Mouse (Mus musculus) bone marrow macrophage, adult 2 months (primary cell): ENCODE results near the gene Zbtb42. TPM values are rescaled to one million over a fixed set of nuclear protein-coding genes. Genes with fewer than 3 reads are reported as not detected.

Experiments
- H3K27ac ChIP-seq: 2 replicates; pipeline ENCODE4 v1.5.1; 2012; ENCODE audit warnings: low read depth, low read length; ENCODE audit not compliant: insufficient read depth
- H3K4me1 ChIP-seq: 2 replicates; pipeline ENCODE4 v1.6.1; 2012; ENCODE audit warnings: low read length; ENCODE audit not compliant: control insufficient read depth, insufficient read depth
- H3K4me3 ChIP-seq: 2 replicates; pipeline ENCODE4 v1.5.1; 2012; ENCODE audit warnings: mild to moderate bottlenecking, low read length, moderate library complexity; ENCODE audit not compliant: insufficient read depth
- CTCF ChIP-seq: IDR thresholded peaks from 2 replicates; pipeline ENCODE4 v1.5.1; 2012; ENCODE audit warnings: low read depth, mild to moderate bottlenecking, low read length, moderate library complexity
- POLR2A ChIP-seq: IDR thresholded peaks from 2 replicates; pipeline ENCODE4 v1.6.1; 2012; ENCODE audit warnings: mild to moderate bottlenecking, low read depth, low read length, borderline replicate concordance
- polyA plus RNA-seq: library from polyadenylated mRNA; stranded (reverse); fragments of >200 nt; gene quantifications from 2 replicates; pipeline ENCODE4 v1.2.4, GENCODE M21; 2012; ENCODE audit not compliant: missing spikeins, insufficient read depth, insufficient read length

The Zbtb42 gene
- polyA plus RNA-seq, 1 experiment = 9.2 TPM

DNA sequence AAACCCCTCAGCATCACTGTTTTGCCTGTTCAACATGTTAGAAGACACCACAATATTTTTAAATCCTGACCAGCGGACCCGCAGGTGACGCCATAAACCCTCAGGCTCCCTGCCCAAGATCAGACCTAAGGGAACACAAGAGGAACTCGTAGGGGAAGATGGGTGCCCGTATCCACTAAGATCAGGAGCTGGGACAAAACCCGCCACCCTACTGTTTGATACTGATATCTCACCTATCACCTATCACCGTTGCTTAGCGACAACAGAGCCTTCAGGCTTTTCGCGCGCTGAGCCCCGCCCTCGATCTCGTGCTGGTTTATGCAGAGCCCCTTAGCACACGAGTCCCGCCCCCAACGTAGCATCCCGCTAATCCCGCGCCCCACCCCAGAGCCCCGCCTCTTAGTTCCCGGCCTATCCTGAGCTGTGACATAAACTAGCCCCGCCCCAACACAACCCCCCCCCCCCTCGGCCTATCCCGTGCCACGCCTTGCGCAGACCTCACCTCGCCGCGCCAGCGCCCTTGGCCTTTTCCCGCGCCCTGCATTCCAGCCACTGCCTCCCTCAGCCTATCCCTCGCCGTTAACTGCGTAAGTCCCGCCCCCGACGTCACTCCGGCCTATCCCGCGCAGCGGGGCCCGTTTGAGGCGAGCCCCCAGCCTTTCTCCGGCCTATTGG, 34.3 kb upstream of the Zbtb42 start, which contains the start of gene Siva1:
Gene Siva1 (plus strand): TSS at position 500 of the 675 bp plus-strand sequence.
- H3K4me1 ChIP-seq = peaks cover 17% of the 10 kb centered on the region
- peak within 1 kb of the TSS; percentile 97 for H3K4me3 ChIP-seq
- TF ChIP-seq POLR2A (no peak), CTCF (no peak)
- peak within 1 kb of the TSS; percentile 49 for H3K27ac ChIP-seq

DNA sequence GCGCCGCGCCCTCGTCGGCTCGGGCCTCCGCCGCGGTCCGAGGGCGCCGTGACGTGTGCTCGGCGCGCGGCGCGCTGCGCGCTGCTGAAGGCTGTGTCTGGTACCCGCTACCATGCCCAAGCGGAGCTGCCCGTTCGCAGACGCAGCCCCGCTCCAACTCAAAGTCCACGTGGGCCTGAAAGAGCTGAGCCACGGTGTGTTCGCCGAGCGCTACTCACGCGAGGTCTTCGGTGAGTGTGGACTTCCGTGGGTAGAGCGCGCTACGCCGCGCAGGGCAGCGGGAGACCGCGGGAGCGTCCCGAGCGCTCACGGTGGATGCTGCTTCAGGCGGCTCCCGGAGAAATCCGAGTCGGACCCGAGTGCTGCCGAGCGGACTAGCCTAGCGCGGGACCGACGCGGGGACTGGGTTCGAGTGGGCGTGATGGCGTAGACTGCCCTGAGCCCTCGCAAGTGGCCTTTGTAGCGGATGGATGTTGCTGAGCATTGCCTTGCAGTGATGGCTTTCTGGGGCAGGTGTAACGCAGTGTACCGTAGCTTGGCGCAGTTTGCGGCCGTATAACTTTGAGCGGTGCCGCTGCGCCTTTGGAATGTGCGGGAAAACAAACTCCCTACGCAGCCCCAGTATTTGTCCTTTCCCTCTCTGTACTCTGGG, 33.6 kb upstream of the Zbtb42 start:
- no peak for TF ChIP-seq CTCF
- 0 out of 2 replicates have a peak, but pooled peaks have one; percentile 10 for TF ChIP-seq POLR2A
- peak overlapping the region; percentile 49; the same call in 1 of the 2 replicates for H3K27ac ChIP-seq
- peak overlapping the region; percentile 97 for H3K4me3 ChIP-seq
- H3K4me1 ChIP-seq = peaks cover 17% of the 10 kb centered on the region

DNA sequence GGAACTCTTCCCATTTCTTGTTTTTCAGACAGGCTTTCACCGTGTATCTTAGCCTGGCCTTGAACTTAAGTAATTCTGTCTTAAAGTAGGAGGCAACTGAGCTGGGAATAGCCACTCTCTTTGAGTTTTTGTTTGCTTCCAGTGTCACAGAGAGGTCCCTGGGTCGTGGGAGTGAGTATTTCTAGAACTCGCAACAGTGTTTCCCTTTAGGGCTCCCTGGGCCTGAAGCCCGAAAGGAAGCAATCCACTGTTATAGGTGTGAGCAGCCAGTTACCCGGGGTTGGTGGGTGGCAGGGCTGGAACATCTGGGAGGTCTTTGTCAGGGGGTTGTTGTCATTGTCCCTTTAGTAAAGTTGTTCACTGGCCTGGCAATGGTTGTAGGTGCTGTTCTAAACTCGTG, 32.5 kb upstream of the Zbtb42 start:
- peak overlapping the region; percentile 97 for H3K4me3 ChIP-seq
- H3K4me1 ChIP-seq = peaks cover 17% of the 10 kb centered on the region
- H3K27ac ChIP-seq = no peak overlapping the region
- TF ChIP-seq CTCF (no peak), POLR2A (no peak)

DNA sequence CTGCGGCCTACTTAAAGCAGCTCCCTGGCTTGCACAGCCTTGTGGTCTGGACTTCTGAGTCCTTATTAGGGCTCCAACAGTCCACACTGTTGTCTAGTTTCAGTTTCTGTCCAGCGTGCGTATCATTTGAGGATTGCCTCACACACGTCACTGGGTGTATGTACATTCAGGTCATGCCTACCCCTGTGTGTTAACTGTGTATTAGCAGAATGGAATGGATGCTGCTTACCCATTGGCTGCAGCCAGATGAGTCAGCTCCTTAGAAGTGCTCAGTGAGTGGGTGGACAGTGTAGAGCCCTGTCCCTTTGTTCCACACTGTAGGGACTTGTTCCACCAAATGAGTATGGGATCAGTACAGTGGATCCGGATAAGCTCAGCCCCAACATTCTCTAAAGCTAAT, 30.5 kb upstream of the Zbtb42 start:
- Histone ChIP-seq H3K27ac (no peak overlapping the region), H3K4me1 (peaks cover 15% of the 10 kb centered on the region), H3K4me3 (no peak overlapping the region)
- TF ChIP-seq POLR2A = no peak
- TF ChIP-seq CTCF = no peak

DNA sequence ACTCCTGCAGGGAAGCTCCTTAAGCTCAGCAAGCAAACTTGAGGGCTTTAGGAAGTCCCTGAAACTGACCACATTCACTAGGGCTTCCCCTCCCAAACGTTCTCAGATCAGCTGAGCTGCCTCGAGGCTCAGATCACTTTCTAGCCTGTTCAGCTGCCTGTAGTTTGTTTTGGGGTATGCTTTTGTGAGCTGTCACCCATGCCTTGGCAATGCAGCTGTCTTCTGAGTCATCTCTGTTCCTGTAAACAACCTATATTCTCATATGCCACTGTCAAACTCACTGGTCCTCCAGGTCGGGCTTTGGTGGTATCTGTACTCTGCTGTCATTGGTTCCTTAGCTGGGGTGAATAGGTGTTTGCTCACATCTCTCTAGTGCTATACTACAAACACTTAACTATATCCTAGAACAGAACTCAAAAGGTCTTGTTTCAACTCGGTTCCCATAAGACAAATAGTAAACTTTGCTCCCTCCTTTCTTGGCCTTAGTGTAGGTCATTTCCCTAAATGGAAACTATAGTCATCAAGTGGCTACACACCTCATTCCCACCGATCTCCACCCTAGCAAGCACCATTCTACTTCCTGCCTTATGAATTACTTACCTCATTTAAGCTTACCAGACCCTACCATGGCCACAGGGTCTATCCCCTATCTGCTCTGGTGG, 26.7 kb upstream of the Zbtb42 start:
- TF ChIP-seq POLR2A (no peak), CTCF (no peak)
- Histone ChIP-seq H3K4me1 (0 out of 2 replicates have a peak, but pooled peaks cover under 1% of the 10 kb centered on the region), H3K4me3 (no peak overlapping the region), H3K27ac (no peak overlapping the region)

DNA sequence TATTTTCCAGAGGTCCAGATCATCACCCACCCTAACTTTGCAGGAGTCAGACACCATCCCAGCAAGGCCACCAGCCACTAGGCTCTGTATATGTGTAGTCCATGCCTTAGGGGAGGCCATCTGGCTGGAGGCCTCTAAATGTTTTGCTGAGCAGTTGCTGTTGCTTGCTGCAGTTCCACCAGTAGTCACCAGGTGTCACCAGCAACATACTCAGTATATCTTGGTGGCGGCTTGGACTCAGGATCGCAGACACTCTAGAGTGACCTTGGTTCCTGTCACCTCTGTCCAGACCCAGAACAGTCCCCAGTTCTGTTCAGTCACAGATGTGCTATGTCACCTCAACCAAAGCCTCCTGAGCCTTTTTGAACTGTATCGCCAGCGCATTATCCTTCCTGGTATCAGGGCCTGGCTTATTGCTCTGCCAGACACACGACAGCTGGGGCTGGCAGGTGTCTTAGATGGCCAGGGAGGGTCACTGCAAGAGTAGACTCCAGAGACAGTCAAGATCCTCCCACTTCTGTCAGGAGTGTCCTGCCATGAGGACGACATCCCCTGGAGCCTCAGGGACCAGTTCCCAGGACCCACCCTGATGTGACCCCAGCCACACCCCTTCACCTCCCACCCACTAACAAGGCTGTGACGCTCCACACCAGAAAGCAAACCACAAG, 25.3 kb upstream of the Zbtb42 start:
- TF ChIP-seq POLR2A (no peak), CTCF (peak; percentile 64)
- Histone ChIP-seq H3K4me1 (no peaks in the 10 kb centered on the region), H3K4me3 (no peak overlapping the region), H3K27ac (no peak overlapping the region)

DNA sequence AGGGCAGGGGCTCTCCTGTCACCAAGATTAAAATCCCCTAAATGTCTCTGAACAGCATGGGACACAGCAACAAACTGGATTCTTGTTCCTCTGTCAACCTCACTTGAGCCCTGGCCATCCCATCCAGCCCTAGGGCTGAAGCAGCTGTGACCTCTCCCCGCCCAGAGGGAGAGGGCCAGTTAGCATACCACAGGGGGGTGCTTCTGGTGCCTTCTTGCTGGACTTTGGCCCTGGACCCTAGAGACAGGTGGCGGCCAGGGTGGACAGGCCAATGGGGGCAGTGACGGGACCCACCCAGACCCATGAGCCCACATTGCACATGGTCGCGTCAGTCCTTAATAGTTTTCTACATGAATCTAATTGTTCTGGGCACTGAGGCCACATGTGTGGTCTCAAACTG, 24.6 kb upstream of the Zbtb42 start:
- no peak overlapping the region for H3K27ac ChIP-seq
- no peaks in the 10 kb centered on the region for H3K4me1 ChIP-seq
- TF ChIP-seq POLR2A (no peak), CTCF (no peak)
- no peak overlapping the region for H3K4me3 ChIP-seq

DNA sequence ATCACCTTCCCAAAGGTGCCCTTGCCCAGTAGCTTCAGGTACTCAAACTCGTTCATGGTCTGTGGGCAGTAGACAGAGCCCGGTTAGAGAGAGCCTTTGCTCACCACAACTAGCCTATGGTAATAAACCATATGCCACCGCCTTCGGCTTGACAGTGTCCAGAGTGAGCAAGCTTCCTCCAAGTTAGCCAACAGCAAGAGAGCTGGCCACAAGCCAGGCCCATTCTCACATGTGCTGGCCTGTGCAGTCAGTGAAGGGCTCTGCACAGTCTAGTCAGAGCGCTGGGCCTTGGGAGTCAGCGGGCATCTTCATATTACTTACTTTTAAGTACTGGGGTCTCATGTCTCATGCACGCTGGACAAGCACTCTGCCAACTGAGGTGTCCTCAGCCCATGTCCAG, 20.0 kb upstream of the Zbtb42 start:
- TF ChIP-seq POLR2A = no peak
- TF ChIP-seq CTCF = no peak
- Histone ChIP-seq H3K4me1 (no peaks in the 10 kb centered on the region), H3K4me3 (no peak overlapping the region), H3K27ac (no peak overlapping the region)

DNA sequence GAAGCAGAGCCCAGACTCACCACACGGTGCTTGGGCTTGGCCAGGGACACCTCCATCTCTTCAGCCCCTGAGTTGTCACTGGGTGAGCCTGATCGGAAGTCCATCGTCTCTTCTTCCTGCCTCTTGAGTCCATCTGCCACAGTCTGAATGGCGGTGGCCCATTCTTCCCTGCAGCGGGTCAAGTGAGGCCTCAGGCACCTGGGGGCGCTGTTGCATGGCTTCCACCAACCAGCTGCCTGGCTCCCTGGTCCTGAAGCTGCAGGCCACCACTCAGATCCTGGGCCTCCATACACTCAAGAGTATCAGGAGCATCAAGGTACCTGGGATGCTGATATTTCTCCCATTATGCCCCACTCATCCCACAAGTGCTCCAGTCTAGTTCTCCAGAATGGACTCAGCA, 19.5 kb upstream of the Zbtb42 start:
- 0 out of 2 replicates have a peak, but pooled peaks have one; percentile 21 for TF ChIP-seq CTCF
- TF ChIP-seq POLR2A = no peak
- no peaks in the 10 kb centered on the region; the same call in 1 of the 2 replicates for H3K4me1 ChIP-seq
- H3K27ac ChIP-seq = no peak overlapping the region
- H3K4me3 ChIP-seq = no peak overlapping the region
